Mouse (Mus musculus) lung, postnatal 36 days (tissue): ENCODE results near the gene Galntl6.

ENCODE experiments used
- DNase-seq: peaks from one replicate; pipeline ENCODE4 v3.0.0; 2022; ENCODE audit warnings: mixed read lengths

Gene Galntl6

DNA sequence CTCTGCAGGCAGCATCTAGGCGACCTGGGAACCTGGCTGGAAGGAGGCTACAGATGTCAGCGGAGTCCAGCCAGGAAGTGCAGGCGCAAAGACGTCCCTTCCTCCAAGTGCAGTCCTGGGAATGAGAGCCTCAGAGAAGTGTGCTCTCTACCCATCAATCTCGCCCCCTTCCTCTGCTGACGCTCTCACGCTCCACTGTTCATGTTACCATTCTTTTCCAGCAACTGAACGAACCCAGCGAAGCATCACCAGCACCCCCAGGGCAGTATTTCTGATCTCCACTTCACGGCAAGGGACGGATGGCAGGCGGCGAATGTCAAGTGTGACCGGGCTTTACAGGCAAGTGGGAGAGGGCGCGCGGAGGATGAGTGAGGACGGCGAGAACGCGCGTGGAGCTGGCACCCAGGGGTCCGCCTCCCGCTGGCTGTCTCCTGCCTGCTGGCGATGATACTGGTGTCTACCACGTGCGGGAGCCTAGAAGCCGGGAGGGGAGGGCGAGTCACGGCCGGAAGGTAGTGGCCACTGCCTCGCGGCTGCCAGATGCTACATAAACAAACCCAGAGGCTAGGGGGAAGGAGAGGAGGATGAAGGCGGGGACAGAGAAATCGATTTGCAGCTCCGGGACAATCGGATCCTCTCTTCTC is at the start of gene Galntl6:
TSS of gene Galntl6 (minus strand) at position 445 of the 644 bp plus-strand sequence.
- no peak for DNase-seq

DNA sequence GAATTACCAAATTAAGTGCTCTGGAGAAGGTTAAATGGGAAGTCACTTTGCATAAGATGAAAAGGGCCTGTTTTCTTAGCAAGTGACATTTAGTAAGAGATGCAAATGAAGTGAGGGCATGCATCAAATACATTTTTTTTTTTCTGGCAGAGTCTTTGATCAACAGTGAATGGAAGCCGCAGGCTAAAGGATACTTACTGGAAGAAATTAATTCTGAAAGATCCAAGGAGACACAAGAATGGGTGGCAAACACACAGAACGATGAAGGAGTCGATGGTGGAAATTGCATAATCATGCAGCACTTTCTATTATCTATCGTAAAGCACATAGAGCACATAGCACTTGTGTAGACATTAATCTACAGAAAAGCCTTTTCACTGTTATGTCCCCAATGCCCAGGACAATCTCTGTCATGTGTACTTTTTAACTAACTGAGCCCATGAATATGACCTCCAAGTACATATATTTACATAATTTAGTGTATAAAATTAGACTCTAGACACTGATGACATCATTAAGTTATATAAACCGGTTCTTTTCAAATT is 44.8 kb upstream of the Galntl6 start:
- no peak for DNase-seq

DNA sequence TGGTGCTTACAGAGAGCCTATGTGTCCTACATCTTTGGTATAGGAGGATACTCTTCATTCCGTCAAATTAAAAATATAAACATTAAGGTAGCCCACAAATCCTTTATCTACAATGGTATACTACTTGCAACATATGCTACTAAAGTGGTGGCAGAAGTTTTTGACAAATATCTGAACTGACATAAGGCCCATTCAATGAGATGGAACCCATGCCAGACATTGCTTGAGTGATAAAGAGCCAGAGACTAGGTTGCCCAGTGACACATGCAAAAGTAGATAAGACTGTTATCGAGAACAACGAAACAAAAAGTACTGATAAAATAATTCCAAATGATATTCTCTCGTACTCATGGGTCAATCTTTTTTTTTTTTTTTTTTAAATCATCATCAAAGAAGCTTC is 31.3 kb upstream of the Galntl6 start:
- no peak for DNase-seq

DNA sequence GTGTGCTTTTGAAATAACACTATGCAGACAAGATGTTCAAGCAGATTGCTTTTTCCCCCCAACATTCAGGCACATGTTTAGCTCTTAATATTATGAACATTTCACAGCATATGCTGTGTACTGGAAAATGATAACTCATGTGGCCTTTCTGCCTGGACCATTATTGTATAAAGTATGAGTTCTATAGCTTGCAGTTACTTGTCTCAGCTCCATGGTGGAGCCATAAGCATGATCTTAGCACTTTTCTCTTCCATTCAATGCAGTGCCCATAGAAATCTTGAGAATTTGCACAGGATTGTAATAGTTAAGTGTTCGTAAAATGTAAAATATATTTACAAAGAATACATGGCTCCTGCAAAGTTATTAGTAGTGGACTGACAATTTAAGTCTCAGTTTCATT is 18.6 kb upstream of the Galntl6 start:
- DNase-seq, result no peak

DNA sequence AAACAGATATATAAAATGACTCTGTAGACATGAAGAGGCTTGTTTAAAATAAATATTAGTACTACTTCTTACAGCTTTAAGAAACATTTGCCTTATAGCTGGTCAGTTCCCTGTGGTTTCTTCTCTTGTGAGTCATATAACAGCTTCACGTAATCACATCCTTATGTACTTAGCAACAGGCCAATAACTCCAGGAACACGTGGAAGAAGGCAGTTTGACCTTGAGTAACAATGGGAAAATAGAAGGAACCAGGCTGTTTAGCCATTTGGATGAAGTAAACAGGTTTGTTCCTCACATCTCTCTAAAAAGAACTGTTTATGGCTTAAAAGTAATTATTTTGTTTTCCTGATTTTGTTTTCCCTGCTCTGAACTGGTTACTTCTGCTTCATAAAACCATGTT is 2.7 kb upstream of the Galntl6 start:
- no peak for DNase-seq

DNA sequence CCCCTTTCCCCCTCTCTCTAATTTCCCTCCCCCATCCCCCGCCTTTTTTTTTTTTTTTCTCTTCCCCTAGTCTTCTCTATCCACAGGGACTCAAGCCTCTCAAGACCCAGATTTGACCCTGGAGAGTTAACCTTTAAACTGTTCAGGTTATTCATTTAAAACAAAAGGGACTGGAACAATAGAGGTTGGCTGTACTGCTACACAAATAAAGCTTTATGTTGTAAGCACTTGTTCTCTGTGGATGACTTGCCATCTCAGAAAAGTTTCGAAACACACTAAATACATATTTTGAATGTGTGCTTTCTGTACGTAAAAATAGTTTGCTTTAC is 1.2 kb upstream of the Galntl6 start:
- no peak for DNase-seq

DNA sequence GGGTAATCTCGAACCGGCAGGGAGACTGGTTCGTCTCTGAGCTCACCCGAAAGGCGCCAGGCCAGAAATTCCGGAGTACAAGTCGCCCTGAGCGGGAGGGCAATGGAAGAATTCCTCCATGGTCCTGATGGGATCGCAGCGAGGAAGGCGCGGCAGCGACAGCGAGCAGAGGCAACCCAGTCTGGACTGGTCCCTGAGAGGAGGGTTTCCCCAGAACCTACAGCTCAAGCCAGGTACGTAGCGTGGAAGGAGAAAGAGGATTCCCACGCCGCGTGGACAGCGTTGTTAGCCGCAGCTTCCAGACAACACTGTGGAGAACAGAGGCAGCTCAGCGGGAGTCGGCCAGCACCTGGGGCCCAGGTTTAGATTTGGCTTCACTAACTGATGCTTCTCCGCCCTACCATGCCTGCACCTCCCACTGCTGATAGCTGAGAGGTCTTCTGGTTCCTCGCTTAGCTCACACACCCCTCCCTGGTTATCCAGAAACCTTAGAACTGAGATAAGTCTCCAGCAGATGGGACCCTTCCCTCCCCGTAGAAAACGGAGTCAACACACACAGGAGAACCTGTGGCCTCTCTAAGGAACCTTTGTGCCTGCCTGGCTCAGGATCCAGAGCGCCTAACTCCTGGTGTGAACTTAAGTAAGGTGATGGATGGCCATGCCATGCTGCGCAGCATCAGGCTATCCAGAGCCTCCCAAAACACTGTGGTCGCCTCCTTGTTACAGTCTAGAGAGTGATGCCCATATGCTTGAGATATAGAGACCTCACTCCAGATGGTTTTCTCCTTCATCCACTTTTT is 600 bp upstream of the Galntl6 start:
- DNase-seq, result no peak

DNA sequence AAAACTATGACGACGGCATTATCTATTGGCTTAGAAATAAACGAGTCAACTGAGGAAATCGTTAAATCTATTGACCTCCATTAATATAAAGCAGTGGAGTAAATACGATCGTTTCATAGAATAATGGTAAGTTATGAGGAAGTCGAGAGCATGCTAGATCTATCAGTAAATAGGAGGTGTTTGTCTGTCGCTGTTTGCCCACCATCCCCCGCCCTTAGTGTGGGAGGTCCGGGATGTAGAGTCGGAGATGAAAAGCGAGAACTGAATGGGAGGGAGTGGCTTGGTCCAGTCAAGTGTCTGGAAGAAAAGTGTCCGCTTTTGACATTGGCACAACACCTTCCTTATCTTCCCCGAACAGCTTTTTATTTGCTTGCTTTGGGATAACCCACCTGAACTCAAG is 763 bp downstream of the Galntl6 start, which contains the start of gene BC030500:
TSS of gene BC030500 (plus strand) at position 79 of the 400 bp plus-strand sequence.
- no peak for DNase-seq

DNA sequence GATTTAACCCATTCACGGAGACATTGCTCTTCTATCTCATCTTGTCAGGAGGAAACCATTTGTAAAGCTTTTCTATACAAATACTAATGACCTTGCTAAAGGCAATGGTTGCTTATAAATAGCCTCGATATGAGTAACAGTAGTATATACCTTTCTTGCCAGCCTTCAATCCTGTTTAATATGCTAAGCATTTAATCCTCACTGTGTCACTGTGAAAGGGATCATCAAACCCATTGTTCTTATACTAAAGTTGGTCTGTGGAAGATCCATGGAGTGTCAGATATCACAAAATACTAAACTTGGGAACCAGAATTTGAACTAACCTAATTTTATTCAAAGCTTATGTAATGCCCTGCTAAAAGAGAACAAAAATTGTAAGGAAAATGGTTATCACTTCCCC is 8.0 kb downstream of the Galntl6 start:
- no peak for DNase-seq

DNA sequence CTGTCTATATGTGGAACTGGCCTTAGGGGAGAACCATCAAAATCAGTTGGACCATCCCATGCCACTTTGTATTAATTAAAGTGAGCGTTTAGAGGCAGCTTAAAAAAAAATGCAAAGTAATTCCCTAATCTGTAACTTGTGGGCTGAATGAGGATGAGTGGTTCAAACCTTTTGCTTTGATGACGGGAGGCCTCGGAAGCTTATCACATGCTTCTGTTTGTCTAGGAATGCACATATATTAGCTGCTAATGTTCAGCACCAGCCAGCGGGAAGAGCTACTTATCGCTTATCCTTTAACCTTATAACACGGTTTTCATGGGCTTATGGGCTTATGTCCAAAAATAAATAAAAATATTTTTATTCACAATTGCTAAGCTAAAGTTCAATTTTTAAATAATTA is 16.5 kb downstream of the Galntl6 start:
- no peak for DNase-seq

DNA sequence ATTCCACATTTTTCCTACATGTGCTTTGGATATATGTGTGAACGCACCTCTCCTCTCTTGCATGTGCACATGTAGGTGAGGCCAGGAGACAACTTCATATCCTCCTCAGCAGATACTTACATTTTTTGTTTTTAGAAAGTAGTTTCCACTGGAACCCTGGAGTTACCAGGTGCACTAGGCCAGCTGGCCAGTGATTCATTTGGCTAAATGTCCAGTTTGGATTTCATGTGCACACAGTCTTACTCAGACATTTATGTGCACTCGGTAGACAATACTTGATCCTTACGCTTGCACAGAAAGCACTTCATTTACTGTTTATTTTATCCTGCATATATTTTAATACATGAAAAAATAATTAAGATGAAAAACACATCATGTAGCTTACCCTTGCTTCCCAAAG is 21.8 kb downstream of the Galntl6 start:
- no peak for DNase-seq

DNA sequence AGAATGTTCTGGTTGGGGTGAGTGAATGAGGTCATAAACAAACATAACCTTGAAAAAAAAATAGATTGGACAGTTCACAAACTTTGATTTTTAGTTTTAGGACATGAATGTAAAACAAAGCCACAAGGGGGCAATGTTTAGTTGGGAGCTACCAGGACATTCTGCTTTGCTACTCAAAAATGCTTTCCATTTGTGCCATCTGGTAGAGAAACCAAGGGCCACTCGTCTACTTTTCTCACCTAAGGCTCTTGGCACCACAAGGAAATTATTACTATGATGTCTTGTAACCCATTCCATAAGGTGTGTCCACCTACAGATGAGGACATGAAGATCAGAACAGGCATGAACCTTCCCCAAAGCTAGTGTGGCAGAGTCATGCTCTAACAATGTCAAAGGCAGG is 26.0 kb downstream of the Galntl6 start:
- DNase-seq, result no peak

DNA sequence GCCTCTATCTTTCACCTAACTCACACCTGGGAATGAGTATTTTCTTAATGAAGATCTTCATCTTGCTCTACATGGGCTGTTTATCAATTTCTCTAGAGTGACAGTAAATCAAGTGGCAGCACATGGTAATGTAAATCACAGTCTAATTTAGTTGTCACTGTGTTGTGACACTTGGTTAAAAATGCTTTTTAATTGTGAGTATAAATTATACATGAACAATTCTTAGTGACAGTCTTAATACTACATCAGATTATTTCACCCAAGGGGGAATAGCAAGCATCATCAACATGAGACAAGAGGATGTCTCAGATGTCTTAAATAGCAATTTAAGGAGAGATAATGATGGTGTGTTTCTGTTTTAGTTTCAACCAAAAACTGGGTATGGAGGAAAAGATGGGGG is 88.1 kb downstream of the Galntl6 start:
- DNase-seq, result no peak

DNA sequence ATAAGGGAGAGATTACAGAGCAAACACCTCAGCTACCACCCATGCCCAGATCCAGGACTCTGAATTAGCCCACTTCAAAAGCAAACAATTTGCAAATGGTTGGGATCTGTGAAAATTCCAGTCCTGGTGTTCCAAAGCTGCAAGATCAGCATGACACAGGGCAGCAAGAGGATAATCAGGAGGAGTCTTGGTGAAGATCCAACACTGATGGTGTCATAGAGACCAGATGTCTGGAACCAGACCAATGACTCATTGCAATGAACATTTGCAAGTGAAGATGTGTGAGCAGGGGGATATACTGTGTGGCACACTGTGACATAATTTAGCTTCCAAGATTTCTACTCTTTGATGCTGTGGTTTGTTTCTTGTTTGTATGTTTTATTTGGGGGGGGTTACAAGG is 107.2 kb downstream of the Galntl6 start:
- DNase-seq, result no peak

DNA sequence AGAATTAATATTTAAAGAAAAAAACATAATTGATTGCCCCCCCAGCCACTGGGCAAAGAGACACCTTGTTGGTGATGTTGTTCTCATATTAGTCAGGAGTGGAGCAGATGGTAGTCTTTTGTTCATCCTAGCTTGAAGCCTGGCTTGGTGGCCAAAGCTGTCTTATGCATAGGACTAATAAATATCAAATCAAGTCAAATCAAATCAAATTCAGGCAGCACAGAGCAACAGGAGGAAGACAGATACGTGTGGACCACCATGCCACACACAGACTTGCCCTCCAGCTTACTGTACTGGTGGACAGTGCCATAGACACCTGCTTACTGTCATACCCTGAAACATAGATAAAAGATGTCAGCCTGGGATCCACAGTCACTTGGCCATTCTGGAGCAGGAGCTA is 110.6 kb downstream of the Galntl6 start:
- DNase-seq, result no peak

DNA sequence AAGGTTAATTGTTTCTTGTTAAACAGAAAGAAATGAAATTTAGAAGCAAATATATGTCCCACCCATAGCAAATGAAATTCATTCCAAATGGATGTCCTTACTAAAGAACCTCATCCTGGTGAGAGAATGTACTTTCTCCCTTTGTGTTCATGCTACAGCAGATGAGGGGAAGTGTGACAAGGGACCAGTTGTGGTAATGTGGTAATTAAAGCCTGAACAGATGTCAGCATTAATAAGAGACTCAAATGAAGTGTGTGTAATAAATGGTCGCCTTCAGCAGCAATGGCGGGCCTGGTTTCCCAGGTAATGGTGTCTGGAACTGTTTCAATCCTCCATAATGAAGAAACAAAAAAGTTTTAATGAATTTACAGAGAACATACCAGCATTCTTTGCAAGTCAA is 158.7 kb downstream of the Galntl6 start:
- no peak for DNase-seq

DNA sequence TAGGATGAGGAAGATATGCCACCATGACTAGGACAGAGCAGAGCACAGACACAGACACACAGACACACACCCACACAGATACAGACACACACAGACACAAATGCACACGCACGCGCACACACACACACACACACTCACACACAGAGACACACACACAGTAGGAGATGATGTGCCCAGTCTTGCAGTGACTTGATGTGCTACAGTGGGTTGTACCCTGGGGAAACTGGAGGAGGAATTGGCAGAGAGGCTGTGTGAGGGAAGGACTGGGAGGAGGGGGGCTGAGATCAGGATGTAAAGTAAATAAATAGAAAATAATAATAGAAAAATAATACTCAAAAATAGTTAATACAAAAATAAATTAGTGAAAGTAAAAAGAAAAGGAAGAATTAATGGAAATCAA is 174.5 kb downstream of the Galntl6 start:
- no peak for DNase-seq

DNA sequence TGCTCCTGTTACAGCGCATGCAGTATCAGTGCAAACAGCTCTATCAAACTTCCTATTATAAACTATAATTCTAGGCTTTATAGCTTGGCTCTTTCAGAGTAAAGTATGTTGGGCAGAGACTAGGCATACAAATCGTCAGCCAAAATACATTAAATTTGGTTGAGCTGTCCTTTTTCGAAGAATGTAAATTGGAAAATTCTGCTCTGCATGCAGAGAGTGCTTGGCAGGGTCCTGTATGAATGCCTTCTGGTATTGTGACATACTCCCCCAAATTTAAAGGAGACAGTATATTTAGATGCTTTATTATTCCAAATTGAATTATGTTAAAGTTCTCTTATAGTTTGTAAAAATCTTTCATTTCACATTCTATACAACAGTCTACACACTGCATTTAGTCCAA is 220.7 kb downstream of the Galntl6 start:
- no peak for DNase-seq

DNA sequence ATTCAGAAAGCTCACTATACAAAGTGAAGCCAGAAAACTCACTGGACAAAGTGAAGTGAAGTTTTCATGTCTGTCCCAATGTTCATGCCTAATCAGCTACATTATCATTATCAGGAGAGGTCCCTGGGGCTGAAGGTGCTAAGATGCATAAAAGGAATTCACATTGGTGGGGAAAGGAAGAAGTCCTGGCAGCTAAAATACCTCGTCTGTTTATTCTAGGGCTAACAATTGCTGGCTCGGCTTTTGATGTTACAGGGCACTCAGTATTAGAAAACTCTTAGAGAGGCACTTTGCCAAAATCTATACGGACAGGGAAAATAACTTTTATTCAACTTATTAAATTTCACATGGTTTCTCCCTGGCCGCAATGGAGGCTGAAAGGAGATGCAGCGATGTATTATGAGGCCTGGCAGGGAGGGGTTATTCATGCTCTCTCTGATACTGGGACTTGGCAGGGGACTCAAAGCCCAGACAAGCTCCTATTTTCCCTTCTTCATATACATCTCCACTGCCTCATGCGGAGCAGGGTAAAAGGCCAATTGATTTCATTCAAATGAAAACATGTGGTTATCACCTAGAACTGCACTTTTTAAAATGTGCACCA is 234.5 kb downstream of the Galntl6 start:
- DNase-seq, result no peak

DNA sequence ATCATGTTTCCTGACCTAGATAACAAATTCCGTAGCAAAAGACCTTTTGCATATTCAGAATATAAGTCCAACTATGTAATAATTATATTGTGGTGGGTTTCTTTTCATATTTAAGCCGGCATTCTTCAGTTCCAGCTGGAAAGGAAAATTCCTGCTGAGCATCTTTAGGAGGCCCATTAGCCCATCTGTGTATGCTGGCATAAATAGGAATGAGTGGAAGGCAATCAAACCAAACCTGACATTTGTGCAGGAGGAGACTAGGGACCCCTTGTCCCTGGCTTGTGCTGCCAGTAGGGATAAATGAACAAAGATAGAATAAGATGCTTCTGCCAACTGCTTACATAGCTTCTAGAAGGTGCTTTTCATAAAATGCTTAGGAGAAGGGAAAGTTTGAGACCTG is 243.4 kb downstream of the Galntl6 start:
- DNase-seq, result no peak

DNA sequence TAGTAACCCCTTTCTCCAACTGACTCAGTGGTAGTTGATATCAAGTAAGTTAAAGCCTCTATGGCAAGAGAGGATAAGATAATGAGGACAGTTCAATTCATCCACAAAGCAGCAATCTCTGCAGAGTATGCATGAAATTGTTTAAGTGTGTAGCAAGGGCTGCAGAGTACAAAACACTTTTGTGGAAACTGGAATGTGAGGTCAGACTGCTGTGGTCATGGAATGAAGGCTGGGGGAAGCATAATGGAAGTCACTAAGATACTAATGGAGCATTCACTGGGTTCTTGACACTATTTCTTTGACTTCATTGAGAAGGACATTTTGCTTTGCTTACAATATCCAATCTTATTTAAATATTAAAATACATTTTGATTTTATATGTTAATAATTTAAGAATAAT is 252.4 kb downstream of the Galntl6 start:
- DNase-seq, result no peak

DNA sequence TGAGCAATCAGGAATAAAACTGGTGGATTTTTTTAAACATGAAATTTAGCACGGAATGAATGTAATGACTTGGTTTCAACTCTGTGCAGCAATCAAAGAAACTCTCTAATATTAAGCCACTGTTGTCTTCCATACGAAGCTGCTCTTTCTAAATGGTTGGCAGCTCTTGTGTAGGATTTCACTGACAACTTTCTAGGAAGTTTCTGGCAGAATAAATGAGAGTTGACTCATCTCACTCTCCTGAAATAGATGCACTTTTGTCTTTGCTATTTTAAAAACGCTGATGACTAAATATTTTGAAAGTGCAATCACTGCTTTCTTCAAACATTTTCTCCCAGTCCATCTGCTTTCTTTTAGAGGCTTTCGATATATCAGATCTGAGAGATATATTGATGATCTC is 256.8 kb downstream of the Galntl6 start:
- no peak for DNase-seq

DNA sequence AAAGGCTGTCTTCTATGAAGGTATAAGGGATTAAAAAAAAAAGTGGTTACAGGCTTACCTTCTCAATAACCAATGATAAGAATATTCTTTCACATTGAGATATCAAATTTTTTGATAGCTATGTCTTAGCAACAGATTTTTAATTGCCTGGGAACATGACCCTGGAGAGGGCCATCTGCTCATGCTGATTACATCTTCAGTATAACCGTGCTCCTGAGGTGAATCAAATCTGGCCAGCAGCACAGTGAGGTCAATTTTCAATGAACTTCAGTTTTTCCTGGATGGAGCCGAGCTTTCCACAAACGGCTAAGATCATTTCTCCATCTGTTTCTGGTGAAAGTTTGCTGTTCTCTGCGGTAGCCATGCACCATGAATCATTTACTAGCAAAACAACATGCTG is 306.0 kb downstream of the Galntl6 start:
- DNase-seq, result no peak

DNA sequence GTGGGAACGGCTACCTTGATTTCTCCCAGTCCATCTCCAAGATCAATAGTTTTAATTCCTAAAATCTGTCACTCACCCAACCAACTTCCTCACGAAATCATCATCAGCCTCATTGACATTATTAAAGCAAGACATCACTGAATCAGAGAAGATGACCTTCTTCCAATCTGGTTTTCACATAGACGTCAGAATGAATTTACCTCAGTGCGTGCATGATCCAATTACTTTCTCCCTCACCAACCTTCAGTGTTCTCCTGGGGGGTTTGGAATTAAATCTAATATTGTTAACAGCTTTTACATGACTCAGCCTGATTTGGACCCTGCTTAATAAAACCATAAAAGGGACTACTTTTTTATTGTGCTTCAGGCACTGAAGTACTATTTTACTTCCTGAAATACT is 307.7 kb downstream of the Galntl6 start:
- DNase-seq, result no peak
